Mouse (Mus musculus) left cerebral cortex, adult 9 months (tissue): Measurements from ENCODE around the gene Dlgap5.
"Not testable (repeated sequence)": the region's sequence is repeated elsewhere in the genome, so short reads cannot be mapped to it uniquely, and the experiment has no call there.

Experiments used
- DNase-seq, 2 experiments: peaks; one replicate each; pipeline ENCODE4 v3.0.0; 2022; ENCODE audit warnings: low spot score in 2 of 2

Dlgap5 gene

DNA sequence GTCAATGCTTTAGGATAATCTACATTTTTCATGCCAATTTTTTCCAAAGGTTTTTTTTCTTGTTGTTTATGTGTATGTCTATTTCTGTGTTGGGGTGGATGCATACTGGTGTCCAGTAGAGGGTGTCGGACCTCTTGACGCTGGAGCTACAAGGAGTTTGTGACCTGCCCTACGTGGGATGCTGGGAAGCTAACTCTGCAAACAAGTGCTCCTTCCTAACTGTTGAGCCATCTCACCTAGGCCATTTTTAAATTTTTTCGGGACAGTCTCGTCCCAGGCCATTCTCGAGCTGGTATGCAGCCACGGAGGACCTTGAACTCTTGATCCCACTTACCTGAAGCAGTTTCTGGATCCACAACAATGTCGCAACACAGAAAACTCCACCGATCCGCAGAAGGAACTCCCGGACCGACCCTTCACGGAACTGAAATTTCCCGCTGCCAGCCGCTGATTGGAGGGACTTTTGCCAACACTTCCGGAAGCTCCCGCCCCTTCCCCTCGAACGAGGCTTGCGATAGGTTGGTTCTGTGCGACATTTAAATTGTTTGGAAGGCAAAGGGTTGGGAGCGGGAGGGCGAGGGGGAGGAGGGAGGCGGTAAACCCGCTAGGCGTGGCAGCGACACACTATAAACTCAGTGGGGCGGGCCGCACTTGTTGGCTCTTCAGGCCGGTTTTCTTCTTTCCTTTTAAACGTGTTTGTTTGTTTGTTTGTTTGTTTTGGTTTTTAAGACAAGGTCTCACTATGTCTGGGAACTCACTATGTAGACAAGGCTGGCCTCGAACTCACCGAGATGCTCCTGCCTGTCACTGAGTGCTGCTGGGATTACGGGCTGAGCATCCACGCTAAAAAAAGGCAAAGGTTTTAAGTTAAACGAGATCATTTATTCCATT, at the start of gene Dlgap5:
Gene Dlgap5, minus strand, starts transcription at position 633 of the 891 bp plus-strand sequence.
- peak; percentile 73 to 92 for DNase-seq

DNA sequence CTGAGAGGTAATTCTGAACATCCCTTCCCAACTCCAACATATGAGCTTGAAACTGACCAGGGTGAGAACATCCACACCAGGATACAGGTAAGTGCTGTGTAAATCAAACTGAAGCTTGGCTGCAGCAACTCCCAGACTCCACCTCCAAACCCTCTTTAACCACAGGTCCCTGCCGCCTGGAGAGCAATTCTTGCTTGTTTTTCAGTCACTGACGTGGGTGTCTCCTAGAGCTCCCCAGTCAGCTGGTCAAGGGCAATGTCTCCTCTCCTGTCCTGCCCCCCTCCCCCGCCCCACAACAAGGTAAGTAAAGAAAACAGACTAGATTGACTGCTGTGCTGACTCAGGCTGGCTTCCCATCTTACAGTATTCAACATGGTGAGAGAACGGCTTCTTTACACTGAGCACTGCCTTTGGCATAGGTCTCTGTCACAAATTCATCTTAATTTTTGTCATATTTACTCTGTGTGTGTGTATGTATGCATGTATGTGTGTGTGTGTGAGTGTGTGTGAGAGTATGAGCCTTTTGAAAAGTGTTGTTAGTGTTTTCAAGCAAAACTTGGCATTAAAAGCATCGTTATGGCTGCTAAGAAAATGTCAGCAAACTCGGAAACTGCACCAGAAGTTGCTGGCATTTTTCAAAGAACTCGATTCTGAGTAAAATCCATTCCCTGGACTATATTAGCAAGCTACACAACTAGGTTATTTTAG, 47.4 kb upstream of the Dlgap5 start:
- no peak for DNase-seq

DNA sequence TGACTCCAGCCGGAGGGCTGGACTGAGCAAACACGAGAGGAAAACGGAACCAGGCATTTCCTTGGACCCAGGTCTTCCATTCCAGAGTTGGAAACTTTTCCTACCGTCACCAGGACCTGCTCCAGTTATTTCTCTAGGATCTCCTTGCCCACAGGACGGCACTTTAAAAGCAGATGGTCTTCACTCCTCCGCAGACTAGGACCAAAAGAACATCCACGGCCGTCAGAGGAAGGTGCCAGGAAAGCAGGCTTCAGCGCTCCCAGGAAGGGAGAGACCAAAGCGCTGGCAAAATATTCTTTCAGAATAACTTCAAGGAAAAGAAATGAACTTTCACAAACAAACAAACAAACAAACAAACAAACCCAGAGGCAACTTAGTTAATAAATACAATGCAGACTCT, 46.2 kb upstream of the Dlgap5 start:
- DNase-seq: peak in 1 of 2 experiments; percentile 49

DNA sequence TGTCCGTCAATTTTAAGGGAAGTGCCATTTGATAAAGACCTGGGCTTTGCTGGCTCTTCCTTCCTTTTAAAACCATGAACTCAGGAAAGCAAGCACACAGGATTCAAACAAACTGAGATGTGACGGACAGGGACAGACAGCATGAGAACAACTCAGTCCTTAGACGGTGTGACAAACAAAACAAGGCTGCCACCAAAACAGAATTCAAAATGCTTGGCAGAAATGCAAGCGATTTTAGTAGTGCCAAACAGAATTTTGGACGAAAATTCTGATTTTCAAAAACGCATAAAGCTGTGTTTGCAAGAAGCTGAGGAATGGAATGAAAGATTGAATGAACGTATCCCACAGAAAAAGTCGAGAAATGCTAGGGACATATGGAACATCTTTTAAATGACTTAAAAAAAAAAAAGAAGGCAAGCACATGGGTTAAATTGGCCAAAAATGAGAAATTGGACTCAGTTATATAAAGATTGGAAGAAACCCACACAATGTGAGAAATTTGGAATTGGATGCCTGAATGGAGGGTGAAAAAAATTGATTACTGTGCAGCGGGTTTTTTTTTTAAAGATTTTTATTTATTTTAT, 44.8 kb upstream of the Dlgap5 start:
- no peak for DNase-seq

DNA sequence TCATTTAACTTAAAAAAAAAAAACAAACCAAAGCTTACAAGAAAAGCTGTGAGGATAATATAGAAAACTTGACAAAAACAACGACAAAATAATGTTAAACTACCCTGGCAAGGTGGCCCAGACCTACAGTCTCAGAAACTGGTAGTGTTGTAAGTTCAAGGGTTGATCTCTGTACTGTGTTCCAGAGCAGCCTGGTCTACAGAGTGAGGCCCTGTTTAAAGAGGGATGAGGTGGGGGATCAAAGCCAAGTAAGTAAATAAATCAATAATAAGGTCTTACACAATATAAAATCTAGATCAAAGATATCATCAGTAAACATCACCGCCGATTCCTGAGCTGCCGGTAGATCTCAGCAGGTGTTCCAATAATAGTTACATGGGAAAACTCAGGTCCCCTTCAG, 44.2 kb upstream of the Dlgap5 start:
- DNase-seq: no peak

DNA sequence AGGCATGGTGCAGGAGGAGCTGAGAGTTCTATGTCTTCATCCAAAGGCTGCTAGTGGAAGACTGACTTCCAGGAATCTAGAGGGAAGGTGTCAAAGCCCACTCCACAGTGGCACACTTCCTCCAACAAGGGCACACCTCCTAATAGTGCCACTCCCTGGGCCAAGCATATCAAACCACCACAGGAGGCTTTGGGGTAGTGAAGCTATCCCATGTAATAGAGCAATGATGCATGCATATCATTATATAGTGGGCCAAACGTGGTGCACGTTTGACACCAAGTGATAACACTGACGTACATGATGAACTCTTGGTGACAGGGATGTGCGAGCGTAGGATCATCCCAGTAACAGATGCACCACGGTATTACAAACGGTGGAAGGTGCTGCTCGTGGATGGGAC, 43.8 kb upstream of the Dlgap5 start:
- DNase-seq: no peak

DNA sequence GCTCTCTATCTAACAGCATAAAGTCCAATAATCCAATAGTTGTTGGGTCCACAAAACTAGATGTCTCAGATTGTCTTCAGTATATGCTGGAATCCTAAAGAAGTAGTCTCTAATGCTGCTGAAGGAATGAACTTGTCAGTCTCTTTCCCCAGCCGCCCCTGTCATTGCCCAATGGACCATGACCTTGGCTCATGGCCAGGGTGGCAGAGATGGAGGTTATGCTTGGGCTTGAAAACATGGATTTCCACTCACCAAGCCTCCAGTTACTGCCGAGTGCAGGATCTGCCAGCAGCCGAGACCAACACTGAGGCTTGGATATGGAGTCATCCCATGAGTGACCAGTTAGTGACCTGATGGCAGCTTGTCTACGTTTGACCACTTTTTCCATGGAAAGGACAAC, 41.3 kb upstream of the Dlgap5 start:
- DNase-seq: no peak

DNA sequence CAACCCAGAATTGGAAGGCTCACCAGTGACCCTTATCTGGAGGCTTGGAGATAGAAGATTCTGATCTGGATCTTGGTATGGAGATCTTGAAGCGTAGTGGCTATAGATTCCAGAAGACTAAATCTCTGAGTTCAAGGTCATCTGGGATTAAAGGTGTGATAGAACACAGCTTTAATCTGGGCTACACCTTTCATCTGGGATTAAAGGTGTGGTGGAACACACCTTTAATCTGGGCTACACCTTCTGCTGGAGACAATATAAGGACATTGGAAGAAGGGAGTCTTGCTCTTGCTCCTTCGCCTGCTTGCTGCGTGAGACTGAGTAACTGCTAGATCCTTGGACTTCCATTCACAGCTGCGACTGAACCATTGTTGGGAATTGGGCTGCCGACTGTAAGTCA, 31.9 kb upstream of the Dlgap5 start, which contains the start of gene Fbxo34:
Gene Fbxo34, plus strand, starts transcription at position 301 of the 400 bp plus-strand sequence.
- not testable (repeated sequence) for DNase-seq

DNA sequence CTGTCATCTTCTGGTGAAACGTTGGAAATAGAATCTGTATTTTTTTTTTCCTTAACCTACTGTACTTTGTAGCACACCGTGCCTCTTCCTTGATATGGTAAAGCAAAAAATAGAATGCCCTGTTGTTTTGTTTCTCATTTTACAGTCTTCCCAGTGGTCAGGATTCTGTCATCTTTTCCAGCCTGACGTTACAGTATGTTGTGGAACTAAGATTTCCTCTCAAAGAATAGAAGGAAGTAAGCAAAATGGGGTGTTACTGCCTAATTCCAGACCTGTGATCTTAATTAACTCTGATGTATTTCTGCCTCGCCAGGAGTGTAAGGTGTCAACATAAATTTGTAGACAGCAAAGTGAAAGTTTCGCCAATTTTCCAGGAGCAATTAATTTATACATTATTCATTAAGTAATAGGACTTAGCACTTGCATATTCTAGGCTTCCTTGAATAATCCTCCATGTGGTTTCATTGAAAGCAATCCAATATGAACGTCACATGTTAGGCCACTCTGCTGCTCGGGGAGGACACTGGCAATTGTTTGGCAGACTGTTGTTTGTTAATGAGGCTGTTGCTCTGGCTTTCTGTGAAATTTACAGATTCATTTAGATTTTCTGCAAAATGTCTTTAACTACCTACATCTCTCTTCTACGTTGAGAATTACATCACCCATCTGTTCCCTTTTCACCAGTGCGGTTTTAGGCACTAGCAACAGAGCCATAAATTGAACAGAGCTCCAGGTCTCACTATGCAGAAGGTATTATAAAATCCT, 27.3 kb upstream of the Dlgap5 start:
- peak in 1 of 2 experiments; percentile 36 for DNase-seq

DNA sequence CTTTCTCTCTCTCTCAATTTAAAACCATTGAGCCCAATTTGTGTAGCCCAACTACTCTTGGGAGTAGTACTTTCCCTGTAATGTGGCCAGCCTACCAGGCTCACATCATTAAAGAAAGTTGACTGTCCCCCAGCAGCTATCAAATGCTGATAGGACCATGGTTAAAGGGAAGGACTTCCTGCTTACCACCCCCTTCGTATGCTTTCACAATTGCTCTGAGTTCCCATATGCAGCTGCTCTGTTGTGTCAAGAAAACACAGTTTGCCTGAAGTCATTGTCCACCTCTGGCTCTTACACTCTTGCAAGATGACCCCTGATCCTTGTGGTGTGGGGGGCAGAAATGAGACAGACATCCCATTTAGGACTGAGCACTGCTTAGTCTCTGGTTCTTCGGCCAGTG, 26.7 kb upstream of the Dlgap5 start:
- DNase-seq: no peak

DNA sequence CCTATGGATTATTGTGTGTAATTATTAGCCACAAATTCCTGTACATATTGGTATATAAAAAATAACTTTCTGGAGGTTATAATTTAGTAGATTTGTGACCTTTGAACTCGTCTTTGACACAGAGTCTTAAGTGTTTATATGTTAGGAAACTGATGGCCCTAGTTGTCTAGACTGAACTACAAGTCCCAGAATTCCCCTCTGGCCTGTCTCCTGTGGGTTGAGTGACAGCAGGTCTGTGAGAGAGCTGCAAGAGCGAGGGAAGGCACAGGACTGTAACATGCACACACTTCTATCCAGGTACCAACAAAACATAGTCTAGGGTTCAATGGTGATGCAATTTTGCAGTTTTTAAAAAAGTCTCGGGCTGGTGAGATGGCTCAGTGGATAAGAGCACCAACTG, 20.7 kb upstream of the Dlgap5 start:
- no peak for DNase-seq

DNA sequence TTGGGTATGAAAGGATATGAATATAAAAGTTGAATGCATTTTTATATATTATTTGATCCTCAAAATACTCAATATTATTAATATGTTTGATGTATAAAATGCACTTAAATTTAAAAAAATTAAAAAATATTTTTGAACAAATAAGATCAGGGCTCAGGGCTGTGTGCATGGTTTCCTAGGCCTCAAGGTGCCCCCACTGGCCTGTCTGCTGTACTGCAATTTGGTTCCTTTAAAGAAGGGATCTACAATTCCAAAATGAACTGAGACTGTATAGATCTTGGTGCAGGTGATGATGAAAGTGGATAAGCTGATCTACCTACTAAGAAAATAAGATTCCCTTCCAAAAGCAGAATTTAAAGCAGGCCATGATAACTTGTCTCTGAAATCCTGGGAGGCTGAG, 14.8 kb upstream of the Dlgap5 start:
- DNase-seq: no peak

DNA sequence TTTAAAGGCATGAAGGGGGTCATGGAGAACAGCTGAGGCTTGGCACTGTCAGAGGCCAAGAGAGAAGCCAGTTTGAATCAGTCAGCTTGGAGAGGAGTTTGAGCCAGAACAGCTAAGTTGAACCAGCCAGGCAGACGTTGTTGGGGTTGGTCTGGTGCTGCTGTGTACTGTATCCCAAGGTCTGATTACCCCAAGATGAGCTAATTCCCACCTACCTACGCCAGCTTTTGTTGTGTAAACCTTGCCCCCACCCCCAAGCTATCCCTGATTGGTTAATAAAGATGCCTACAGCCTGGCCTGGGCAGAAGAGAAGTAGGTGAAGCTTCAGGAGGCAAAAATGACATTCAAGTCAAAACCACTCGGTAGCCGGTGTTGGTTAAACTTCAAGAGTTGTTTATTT, 4.3 kb upstream of the Dlgap5 start:
- DNase-seq: no peak

DNA sequence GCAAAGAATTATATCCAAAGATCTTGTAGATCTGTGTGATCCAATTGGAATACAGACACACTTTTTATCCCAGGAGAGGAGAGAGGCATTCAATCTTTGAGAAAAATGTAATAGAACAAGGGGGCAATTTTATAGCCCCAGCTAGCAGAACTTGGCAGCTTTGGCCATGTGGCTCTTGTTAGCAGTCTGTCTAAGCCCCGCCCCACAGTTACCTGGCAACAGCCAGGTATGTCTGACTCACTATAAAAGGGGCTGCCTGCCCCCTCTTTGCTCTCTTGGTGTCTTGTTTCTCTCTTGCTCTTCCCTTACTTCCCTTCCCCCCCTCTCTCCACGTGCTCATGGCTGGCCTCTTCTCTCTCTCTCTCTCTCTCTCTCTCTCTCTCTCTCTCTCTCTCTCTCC, 3.4 kb upstream of the Dlgap5 start:
- no peak for DNase-seq

DNA sequence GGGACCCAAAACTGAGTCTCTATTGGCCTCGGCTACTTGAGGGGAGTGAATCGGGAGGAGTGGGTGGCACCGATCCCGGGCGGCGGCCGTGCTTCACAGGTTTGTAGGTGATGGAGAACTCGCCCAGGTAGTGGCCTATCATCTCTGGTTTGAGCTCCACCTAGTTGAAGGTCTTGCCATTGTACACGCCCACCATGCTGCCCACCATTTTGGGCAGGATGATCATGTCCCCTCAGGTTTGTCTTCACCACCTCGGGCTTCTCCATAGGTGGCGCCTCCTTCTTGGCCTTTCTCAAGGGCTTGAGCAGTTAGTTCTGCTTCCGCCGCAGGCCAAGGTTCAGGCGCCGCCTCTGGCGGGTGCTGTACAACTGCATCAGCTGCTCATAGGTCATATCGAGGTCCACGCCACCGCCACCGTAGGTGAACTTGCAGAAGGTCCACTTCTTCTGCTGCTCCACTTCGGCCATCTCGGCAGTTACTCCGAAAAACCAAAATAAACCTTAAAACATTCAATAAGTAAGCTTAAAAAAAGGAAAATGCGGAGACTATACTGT, 1.6 kb upstream of the Dlgap5 start:
- DNase-seq: no peak

DNA sequence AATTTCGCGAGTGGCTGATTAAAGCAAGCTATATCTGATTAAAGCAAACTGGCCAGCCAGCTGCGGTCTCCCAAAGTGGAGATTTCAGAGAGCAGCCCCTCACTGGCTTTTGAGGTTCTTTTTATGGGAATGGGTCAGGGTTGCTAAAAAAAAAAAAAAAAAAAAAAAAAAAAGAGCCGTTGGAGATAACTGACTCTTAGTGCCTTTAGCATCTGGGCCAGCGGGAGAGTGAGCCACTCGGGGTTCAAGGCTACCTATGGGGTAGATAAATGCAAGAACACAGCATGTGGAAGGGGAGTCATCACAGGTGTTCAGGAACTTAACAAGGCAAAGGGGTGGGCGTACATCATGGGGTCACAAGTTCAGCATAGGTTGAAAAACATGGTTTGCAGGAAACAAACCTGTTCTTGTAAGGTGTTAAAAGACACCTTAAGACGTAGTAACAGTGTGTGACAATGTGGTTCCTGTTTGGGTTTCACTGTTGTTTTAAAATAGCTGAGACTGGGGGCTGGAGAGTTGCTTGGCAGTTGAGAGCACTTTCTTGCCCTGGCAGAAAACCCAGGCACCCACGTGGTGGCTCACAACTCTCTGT, 923 bp upstream of the Dlgap5 start:
- no peak for DNase-seq

DNA sequence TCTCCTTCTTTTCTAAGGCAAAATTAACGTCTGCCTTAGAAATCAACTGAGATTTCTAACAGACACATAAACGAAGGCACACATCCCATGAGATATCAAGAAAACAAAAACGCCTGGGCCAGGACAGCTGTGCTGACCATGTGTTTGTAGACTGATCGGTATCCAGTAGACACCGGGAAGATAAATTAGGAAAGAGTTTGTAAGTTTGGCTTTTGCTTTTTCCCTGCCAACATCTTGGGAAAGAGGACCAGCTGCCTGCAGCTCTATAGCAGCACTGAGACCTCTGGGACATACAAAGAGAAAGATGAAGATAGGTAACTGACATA, 422 bp upstream of the Dlgap5 start:
- no peak for DNase-seq

DNA sequence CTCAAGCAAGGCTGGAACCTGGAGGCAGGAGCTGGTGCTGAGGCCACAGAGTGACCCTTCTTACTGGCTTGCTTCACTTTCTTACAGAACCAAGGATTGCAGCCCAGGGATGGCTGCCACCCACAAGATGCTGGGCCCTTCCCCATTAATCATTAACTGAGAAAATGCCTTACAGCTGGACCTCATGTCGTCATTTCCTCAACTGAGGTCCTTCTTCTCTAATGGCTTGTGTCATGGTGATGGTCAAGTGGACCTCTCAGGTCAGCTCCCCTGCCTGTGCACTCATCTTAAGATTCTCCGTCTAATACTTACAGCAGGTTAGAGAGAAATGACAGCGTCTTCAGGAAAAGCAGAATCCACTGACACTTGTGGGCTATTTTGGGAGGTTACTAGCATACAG, 861 bp downstream of the Dlgap5 start:
- DNase-seq: no peak

DNA sequence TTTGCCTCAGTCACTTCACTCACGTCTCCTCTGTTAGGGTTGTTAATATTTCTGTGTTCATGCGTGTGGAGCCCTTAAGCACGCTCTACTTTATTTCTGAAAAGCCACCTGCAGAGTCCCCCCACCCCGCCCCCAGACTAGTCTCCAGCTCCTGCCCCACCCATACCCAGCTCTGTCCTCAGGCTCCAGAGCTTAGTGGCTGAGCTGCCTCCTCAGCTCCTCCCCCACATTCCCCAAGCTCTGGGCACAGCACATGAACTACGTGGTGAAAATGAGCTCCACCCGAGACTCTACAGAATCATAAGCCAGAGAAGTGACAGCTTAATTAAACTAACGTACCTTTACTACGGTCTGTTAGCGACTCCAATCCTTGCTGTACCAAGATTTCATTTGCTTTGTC, 12.2 kb downstream of the Dlgap5 start:
- DNase-seq: no peak

DNA sequence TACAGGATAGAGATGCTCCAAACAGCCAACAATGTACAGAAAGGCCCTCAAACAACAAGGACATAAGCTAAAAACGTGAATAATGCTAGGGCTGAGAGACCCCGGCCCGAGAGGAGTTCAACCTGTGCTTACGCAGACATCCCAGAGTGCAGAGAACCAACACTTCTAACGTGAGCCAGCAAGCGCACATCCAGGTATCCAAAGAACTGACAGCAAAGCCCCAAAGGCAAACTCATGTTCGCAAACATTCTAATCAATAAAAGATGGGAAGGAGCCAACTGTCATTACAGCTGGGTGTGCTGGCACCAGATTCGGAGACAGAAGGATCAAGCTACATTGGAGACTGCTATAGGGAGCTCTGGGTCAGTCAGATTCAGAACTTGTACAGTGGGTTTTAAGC, 15.5 kb downstream of the Dlgap5 start:
- DNase-seq: no peak

DNA sequence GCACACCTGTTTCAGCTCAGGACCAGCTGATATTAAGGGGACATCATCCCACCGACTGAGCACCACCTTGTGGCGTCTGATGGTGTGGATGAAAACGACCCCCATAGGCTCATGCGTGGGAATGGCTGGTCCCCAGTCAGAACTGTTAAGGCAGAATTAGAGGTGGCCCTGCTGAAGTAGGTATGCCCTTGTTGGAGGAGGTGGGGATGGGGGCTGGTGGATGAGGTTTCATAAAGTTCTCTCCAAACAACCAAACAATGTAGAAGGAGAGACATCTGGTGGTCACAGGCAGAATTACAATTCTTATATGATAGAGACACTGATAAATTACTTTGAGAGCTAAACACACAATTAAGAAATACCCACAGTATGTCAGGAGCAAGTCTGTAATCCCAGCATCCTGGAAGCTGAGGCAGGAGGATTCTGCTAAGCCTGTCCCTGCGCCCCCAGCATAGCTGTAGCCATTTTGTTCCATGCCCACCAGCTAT, 22.0 kb downstream of the Dlgap5 start:
- DNase-seq: peak in 1 of 2 experiments; percentile 23
